Mouse (Mus musculus): ENCODE measurements around the gene Prss46.

- TF ChIP-seq CHD2 (IDR thresholded peaks at IDR 0.05; ENCODE audit: low read depth, low read length) (no peak), MAFK (IDR thresholded peaks at IDR 0.05; ENCODE audit: insufficient read depth, low read depth, low read length) (no peak)
Measured at GRCm38 (mm10) chr9:110880772-110881171, 36.5 kb downstream of the Prss46 start.
